Mouse (Mus musculus): ENCODE data around the gene Tyrp1.

DNA sequence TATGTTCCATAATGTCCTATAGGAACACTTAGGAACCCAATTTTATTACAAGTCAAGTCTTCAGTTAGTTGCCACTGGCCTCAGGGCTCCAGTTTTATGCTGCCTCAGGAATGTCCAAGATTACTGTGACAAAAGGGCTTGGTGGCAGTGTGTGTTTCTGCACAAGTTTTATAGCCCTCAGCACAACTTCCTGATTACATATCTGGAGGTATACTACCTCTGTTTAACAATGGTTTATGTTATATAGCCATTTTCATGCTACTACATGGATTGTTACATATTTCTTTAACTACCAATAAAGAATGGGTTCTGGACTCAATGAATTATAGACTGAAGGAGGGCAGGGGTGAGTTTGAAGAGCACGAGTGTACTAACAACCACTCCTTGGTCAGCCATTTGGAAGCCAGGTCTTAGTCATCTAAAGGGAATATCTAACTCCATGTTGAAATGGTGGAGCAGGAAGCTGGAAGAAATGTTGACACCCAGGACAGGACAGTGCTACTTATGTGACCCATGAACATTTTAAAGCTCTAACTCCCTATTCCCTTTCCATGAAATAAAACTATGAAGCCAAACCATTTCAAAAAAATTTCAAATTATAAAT, 48.2 kb downstream of the Tyrp1 start:
- no peak for TF ChIP-seq CTCF (conservative IDR thresholded peaks at IDR 0.05; ENCODE audit: insufficient read depth, insufficient read length, low read depth, low read length)
- no peak for TF ChIP-seq POLR2A (IDR thresholded peaks at IDR 0.05; ENCODE audit: low read depth, low read length)
